In the genomic region with DNA sequence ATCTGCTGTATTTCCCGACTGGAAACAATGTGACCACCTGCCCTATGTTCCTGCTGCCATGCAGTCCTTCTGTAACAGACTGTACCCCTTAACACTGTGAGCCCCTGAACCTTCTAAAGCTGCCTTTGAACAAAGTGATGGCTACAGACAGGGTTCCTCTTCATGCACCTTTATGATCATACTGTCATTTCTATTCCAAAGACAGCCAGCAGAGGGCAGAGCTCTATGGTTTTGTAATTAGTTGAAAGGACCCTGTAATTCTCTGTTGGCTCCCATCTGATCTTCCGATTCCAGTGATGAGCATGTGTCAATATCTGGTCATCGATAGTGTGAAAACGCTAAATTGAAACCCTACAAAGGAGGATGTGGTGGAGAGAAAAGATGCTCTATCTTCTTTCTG, we compare ENCODE assay signal across 9 mouse cellular contexts.
A peak's percentile ranks its signal among the peaks of the same experiment; 100 is the strongest.
DNase-seq lines count a peak whose midpoint lies in the region; ATAC-seq lines count a peak whose summit lies in the region.
"Had no signal": no experiment of that assay in that cellular context is flagged by ENCODE, and none has a peak within 500 bp of the region (broad histone marks: within the 10 kb centered on the region; RNA-seq: fewer than 3 reads in every experiment).

No protein-coding gene starts in this region.

- no peaks in the 10 kb centered on the region for H3K9me3 ChIP-seq in kidney, embryonic 14.5 days (ENCODE audit: control insufficient read depth, low read length)
- H3K9me3 ChIP-seq: hindbrain, embryonic 15.5 days had no signal

- H3K4me2 ChIP-seq in kidney, embryonic 14.5 days (replicated peaks; ENCODE audit: low read depth, low read length), result no peak overlapping the region
- H3K4me2 ChIP-seq: hindbrain, embryonic 15.5 days had no signal

- DNase-seq in adrenal gland, adult 2 months, result peak; percentile 15
- DNase-seq in adrenal gland, postnatal 4 days (ENCODE audit: low spot score in 2 of 2), result no peak
- peak; percentile 28 for DNase-seq in kidney, adult 9 months
- peak; percentile 12 for DNase-seq in 416B (ENCODE audit: low read depth)
- peak; percentile 50 for DNase-seq in induced T-regulatory cell, adult 2 months (ENCODE audit: low read depth)
- peak; percentile 33 for DNase-seq in thymus, postnatal 14 days
- DNase-seq in natural killer cell, adult 2 months (ENCODE audit: low spot score in 2 of 2), result no peak

- H3K9ac ChIP-seq in kidney, embryonic 14.5 days (ENCODE audit: low read depth, low read length), result no peak overlapping the region
- H3K9ac ChIP-seq: hindbrain, embryonic 15.5 days had no signal

- ATAC-seq in kidney, embryonic 14.5 days (ENCODE audit: low FRiP score, low TSS enrichment), result no peak

- 71% methylated on average over 4 of the region's 4 CpGs for WGBS in kidney, embryonic 14.5 days

- H3K36me3 ChIP-seq in kidney, embryonic 14.5 days (ENCODE audit: control insufficient read depth, insufficient read depth, low read length), result no peaks in the 10 kb centered on the region
- H3K36me3 ChIP-seq: hindbrain, embryonic 15.5 days had no signal

- H3K27me3 ChIP-seq in kidney, embryonic 14.5 days (ENCODE audit: control insufficient read depth, insufficient read depth, low read length), result no peaks in the 10 kb centered on the region
- H3K27me3 ChIP-seq: hindbrain, embryonic 15.5 days had no signal

- H3K27ac ChIP-seq in kidney, embryonic 14.5 days (ENCODE audit: low read depth, low read length), result no peak overlapping the region
- H3K27ac ChIP-seq: hindbrain, embryonic 15.5 days had no signal

- no peak overlapping the region for H3K4me3 ChIP-seq in kidney, embryonic 14.5 days (ENCODE audit: low read length)
- H3K4me3 ChIP-seq: hindbrain, embryonic 15.5 days had no signal

- no peaks in the 10 kb centered on the region for H3K4me1 ChIP-seq in kidney, embryonic 14.5 days (ENCODE audit: control insufficient read depth, insufficient read depth, low read length)

Comparison
In these comparisons a context has a peak if more than half of its experiments do, and no peak if none do; other contexts are left out.
1. DNase-seq: peak in adrenal gland, adult 2 months (single experiment), kidney, adult 9 months (single experiment), 416B (single experiment), induced T-regulatory cell, adult 2 months (single experiment) and thymus, postnatal 14 days (single experiment); none in adrenal gland, postnatal 4 days (0 of 2) and natural killer cell, adult 2 months (0 of 2).